Mouse (Mus musculus) embryonic facial prominence, embryonic 12.5 days (tissue): Measurements from ENCODE around the gene Defa33. TPM values are rescaled to one million over a fixed set of nuclear protein-coding genes. Genes with fewer than 3 reads are reported as not detected.
"Not testable (repeated sequence)": the region's sequence is repeated elsewhere in the genome, so short reads cannot be mapped to it uniquely, and the experiment has no call there.

Experiments used
- ATAC-seq: fragments of 200-750 bp; cut with Nextera tagmentation; 2 replicates; pipeline ENCODE4 v1.8.0; 2017; ENCODE audit not compliant: insufficient number of reproducible peaks, insufficient read depth, low FRiP score, low TSS enrichment
- H3K27ac ChIP-seq: fragments of 300-500 bp; sonication (generic); 2 replicates; pipeline ENCODE4 v1.5.1; 2016; ENCODE audit warnings: mild to moderate bottlenecking
- H3K27me3 ChIP-seq: fragments of 300-500 bp; sonication (generic); 2 replicates; pipeline ENCODE4 v1.6.1; 2016; ENCODE audit warnings: mild to moderate bottlenecking, moderate library complexity
- H3K36me3 ChIP-seq: fragments of 300-500 bp; sonication (generic); 2 replicates; pipeline ENCODE4 v1.6.1; 2016; ENCODE audit warnings: mild to moderate bottlenecking
- H3K4me1 ChIP-seq: fragments of 300-500 bp; sonication (generic); 2 replicates; pipeline ENCODE4 v1.6.1; 2016
- H3K4me2 ChIP-seq: fragments of 300-500 bp; sonication (generic); replicated peaks from 2 replicates; pipeline ENCODE4 v1.6.1; 2016; ENCODE audit warnings: mild to moderate bottlenecking, moderate library complexity
- H3K4me3 ChIP-seq: fragments of 300-500 bp; sonication (generic); 2 replicates; pipeline ENCODE4 v1.5.1; 2016; ENCODE audit warnings: mild to moderate bottlenecking
- H3K9ac ChIP-seq: fragments of 300-500 bp; sonication (generic); 2 replicates; pipeline ENCODE4 v1.6.1; 2016; ENCODE audit warnings: mild to moderate bottlenecking, moderate library complexity
- H3K9me3 ChIP-seq: fragments of 300-500 bp; sonication (generic); 2 replicates; pipeline ENCODE4 v1.6.1; 2016; ENCODE audit warnings: mild to moderate bottlenecking, moderate library complexity
- WGBS: fragments of 180-500 bp; shearing (Covaris S2); methylation state at CpG from one replicate; pipeline ENCODE4 v1.1.7; 2016; 5-methylcytosine and 5-hydroxymethylcytosine counted together
- polyA plus RNA-seq: library from polyadenylated mRNA; unstranded; fragments of >200 nt; fragmentation: Nextera tagmentation; extraction: Ambion mirVana; gene quantifications from 2 replicates; pipeline ENCODE4 v1.2.1, GENCODE M21; 2016

Gene Defa33
- not detected in 2 replicates for polyA plus RNA-seq

DNA sequence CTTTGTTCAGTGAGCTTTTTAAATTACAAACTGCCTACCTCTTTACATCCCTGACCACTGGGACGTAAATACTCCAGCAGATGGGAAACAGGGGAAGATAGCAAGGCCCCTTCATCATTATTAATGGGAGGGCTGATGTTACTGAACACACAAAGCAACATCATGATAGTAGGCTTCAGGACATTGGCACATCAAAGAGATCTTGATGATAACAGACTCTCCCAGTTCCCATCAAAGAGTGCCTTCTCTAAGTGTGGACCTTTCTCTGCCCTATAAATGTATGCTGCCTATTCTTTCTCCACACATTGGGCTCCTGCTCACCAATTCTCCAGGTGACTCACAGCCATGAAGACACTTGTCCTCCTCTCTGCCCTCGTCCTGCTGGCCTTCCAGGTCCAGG, at the start of gene Defa33:
Gene Defa33, plus strand, starts transcription at position 301 of the 400 bp plus-strand sequence.
- not testable (repeated sequence) for H3K4me1 ChIP-seq, H3K27me3 ChIP-seq, H3K36me3 ChIP-seq, ATAC-seq, H3K27ac ChIP-seq, H3K4me3 ChIP-seq, H3K4me2 ChIP-seq, H3K9me3 ChIP-seq, H3K9ac ChIP-seq
- no CpG with 5 or more reads among the region's 2 CpGs for WGBS

DNA sequence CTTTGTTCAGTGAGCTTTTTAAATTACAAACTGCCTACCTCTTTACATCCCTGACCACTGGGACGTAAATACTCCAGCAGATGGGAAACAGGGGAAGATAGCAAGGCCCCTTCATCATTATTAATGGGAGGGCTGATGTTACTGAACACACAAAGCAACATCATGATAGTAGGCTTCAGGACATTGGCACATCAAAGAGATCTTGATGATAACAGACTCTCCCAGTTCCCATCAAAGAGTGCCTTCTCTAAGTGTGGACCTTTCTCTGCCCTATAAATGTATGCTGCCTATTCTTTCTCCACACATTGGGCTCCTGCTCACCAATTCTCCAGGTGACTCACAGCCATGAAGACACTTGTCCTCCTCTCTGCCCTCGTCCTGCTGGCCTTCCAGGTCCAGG, 13.4 kb upstream of the Defa33 start, which contains the start of gene Defa2:
Gene Defa2, plus strand, starts transcription at position 301 of the 400 bp plus-strand sequence.
- not testable (repeated sequence) for H3K4me1 ChIP-seq, H3K9ac ChIP-seq, ATAC-seq, H3K9me3 ChIP-seq, H3K4me2 ChIP-seq, H3K27me3 ChIP-seq, H3K36me3 ChIP-seq, H3K4me3 ChIP-seq, H3K27ac ChIP-seq
- WGBS = 50% methylated on average over 1 of the region's 2 CpGs

DNA sequence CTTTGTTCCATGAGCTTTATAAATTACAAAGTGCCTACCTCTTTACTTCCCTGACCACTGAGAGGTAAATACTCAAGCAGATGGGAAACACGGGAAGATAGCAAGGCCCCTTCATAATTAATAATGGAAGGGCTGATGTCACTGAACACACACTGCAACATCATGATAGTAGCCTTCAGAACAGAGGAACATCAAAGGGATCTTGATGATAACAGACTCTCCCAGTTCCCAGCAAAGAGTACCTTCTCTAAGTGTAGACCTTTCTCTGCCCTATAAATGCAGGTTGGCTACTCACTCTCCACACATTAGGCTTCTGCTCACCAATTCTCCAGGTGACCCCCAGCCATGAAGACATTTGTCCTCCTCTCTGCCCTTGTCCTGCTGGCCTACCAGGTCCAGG, 35.5 kb downstream of the Defa33 start, which contains the start of gene Defa36:
Gene Defa36, plus strand, starts transcription at position 301 of the 400 bp plus-strand sequence.
- H3K9ac ChIP-seq = not testable (repeated sequence)

More for the DNA sequence above, 35.5 kb downstream of the Defa33 start, which contains the start of gene Defa36:
- not testable (repeated sequence) for H3K36me3 ChIP-seq, H3K27me3 ChIP-seq, H3K4me3 ChIP-seq, H3K4me2 ChIP-seq, H3K27ac ChIP-seq, H3K4me1 ChIP-seq, ATAC-seq, H3K9me3 ChIP-seq
- WGBS = no CpG with 5 or more reads among the region's 1 CpGs

Other genes with a start within 250 kb of the Defa33 start
- not detected in 2 replicates for gene Defa22, start 229.5 kb upstream of the Defa33 start, polyA plus RNA-seq
- gene Defa31, start 200.2 kb upstream of the Defa33 start, polyA plus RNA-seq = not detected in 2 replicates
- gene Gm15293, start 190.2 kb upstream of the Defa33 start, polyA plus RNA-seq = not detected in 2 replicates
- gene Gm15292, start 142.1 kb upstream of the Defa33 start, polyA plus RNA-seq = not detected in 2 replicates
- gene Defa27, start 76.3 kb upstream of the Defa33 start, polyA plus RNA-seq = not detected in 2 replicates
- not detected in 2 replicates for gene Defa29, start 64.8 kb upstream of the Defa33 start, polyA plus RNA-seq
- gene Defa2, start 13.3 kb upstream of the Defa33 start, polyA plus RNA-seq = not detected in 2 replicates
- gene Defa36, start 35.6 kb downstream of the Defa33 start, polyA plus RNA-seq = not detected in 2 replicates
- not detected in 2 replicates for gene Gm7849, start 64.7 kb downstream of the Defa33 start, polyA plus RNA-seq
- gene Defa20, start 117.4 kb downstream of the Defa33 start, polyA plus RNA-seq = not detected in 2 replicates
- not detected in 2 replicates for gene Defa32, start 137.2 kb downstream of the Defa33 start, polyA plus RNA-seq
- gene Defa37, start 173.6 kb downstream of the Defa33 start, polyA plus RNA-seq = not detected in 2 replicates
- gene Defa28, start 191.2 kb downstream of the Defa33 start, polyA plus RNA-seq = not detected in 2 replicates
- not detected in 2 replicates for gene Gm7861, start 202.7 kb downstream of the Defa33 start, polyA plus RNA-seq
- gene Defa26, start 226.4 kb downstream of the Defa33 start, polyA plus RNA-seq = not detected in 2 replicates